ENCODE assay signal across 9 mouse cellular contexts in the genomic region with DNA sequence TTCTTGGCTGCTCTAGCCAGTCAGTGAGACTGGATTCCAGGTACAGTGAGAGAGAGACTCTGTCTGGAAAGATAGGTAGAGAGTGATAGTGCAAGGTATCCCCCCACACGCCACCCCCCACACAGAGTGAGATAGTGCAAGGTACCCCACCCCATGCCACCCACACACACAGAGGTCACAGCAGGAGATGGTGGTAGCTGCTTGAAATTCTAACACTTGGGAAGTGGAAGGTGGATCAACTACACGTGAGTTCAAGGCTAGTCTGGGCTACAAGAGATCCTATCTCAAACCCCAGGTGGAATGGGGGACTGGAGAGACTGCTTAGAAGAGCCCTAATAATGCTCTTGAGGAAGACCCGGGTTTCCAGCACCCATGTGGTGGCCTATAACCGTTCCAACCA. TPM values are rescaled to one million over a fixed set of nuclear protein-coding genes. Genes with fewer than 3 reads are reported as not detected.
DNase-seq lines count a peak whose midpoint lies in the region; ATAC-seq and TF ChIP-seq lines count a peak whose summit lies in the region.
"Had no signal": no experiment of that assay in that cellular context is flagged by ENCODE, and none has a peak within 500 bp of the region (broad histone marks: within the 10 kb centered on the region; RNA-seq: fewer than 3 reads in every experiment).

No protein-coding gene starts in this region.

- peaks cover 3% of the 10 kb centered on the region; the same call in 1 of the 2 replicates for H3K36me3 ChIP-seq in heart, embryonic 11.5 days (ENCODE audit: control insufficient read depth, insufficient read depth, low read length)
- H3K36me3 ChIP-seq in ES-E14 (ENCODE audit: control insufficient read depth, insufficient read depth, low read length, poor library complexity, severe bottlenecking): peaks cover 8% of the 10 kb centered on the region; the same call in 1 of the 2 replicates
- peaks cover 28% of the 10 kb centered on the region for H3K36me3 ChIP-seq in hindbrain, embryonic 10.5 days
- H3K36me3 ChIP-seq in midbrain, embryonic 10.5 days: peaks cover 34% of the 10 kb centered on the region

- in situ Hi-C loops in ES-E14 (cut with MboI; ENCODE audit: low sequenced_read_pairs in 2 of 2, unreplicated experiment in 2 of 2): no loop called here

- no peak for ATAC-seq in heart, embryonic 11.5 days (replicated peaks; ENCODE audit: insufficient number of reproducible peaks, low FRiP score, low TSS enrichment)
- ATAC-seq in activated CD4-positive, CD25-positive, alpha-beta regulatory T cell, adult 4 months: no peak

- 39% methylated on average over 4 of the region's 4 CpGs for WGBS in heart, embryonic 11.5 days (ENCODE audit: insufficient replicate concordance)
- WGBS in hindbrain, embryonic 10.5 days: 59% methylated on average over 4 of the region's 4 CpGs
- WGBS in midbrain, embryonic 10.5 days: 49% methylated on average over 4 of the region's 4 CpGs

- H3K9me3 ChIP-seq in heart, embryonic 11.5 days (replicated peaks; ENCODE audit: control insufficient read depth, low read length): no peaks in the 10 kb centered on the region
- no peaks in the 10 kb centered on the region for H3K9me3 ChIP-seq in ES-E14 (ENCODE audit: control insufficient read depth, insufficient read depth, low read depth, low read length)
- no peaks in the 10 kb centered on the region for H3K9me3 ChIP-seq in hindbrain, embryonic 10.5 days
- no peaks in the 10 kb centered on the region for H3K9me3 ChIP-seq in midbrain, embryonic 10.5 days (replicated peaks)

- H3K9ac ChIP-seq in heart, embryonic 11.5 days (ENCODE audit: low read depth, low read length): peak overlapping the region; percentile 86
- H3K9ac ChIP-seq in ES-E14 (ENCODE audit: insufficient read depth, low read depth, low read length, poor library complexity, severe bottlenecking): peak overlapping the region; percentile 59; the same call in 1 of the 2 replicates

- H3K4me2 ChIP-seq in heart, embryonic 11.5 days: peak overlapping the region; percentile 84

- intact Hi-C loops in heart, postnatal 14 days (cut with DNase I): loop anchor here (10.0 kb wide), 3 partner anchors 466 to 584 kb away; a partner anchor contains a TSS

- DNase-seq in heart, postnatal 14 days: no peak
- DNase-seq in ES-E14 (ENCODE audit: low read depth, low spot score): no peak
- no peak for DNase-seq in hindbrain, embryonic 10.5 days (ENCODE audit: low spot score)
- DNase-seq in midbrain, embryonic 10.5 days (ENCODE audit: low spot score): no peak
- DNase-seq in T-cell, adult 2 months (ENCODE audit: low spot score): no peak
- DNase-seq in adrenal gland, postnatal 25 days: no peak
- DNase-seq: cerebellum, adult 9-10 months had no signal

- no peaks in the 10 kb centered on the region for H3K27me3 ChIP-seq in heart, embryonic 11.5 days (ENCODE audit: control insufficient read depth, insufficient read depth, low read length)
- no peaks in the 10 kb centered on the region for H3K27me3 ChIP-seq in hindbrain, embryonic 10.5 days (ENCODE audit: insufficient read depth, poor library complexity, severe bottlenecking)
- H3K27me3 ChIP-seq in midbrain, embryonic 10.5 days (ENCODE audit: low read depth, poor library complexity, severe bottlenecking): no peaks in the 10 kb centered on the region

- H3K27ac ChIP-seq in heart, embryonic 11.5 days (ENCODE audit: low read depth, low read length): no peak overlapping the region
- no peak overlapping the region for H3K27ac ChIP-seq in ES-E14 (ENCODE audit: insufficient read depth, low read depth, low read length, poor library complexity, severe bottlenecking)
- H3K27ac ChIP-seq in hindbrain, embryonic 10.5 days: peak overlapping the region; percentile 96; the same call in 1 of the 2 replicates
- peak overlapping the region; percentile 94; the same call in 1 of the 2 replicates for H3K27ac ChIP-seq in midbrain, embryonic 10.5 days (replicated peaks)

- peaks cover 7% of the 10 kb centered on the region for H3K4me1 ChIP-seq in heart, embryonic 11.5 days (ENCODE audit: control insufficient read depth, insufficient read depth, low read length)
- H3K4me1 ChIP-seq in ES-E14 (ENCODE audit: control insufficient read depth in 2 of 2, insufficient read depth in 2 of 2, low read length in 2 of 2, poor library complexity in 1 of 2): peaks cover 0 to 6% of the 10 kb centered on the region in 2 experiments; a peak in 2 of 4 replicates
- H3K4me1 ChIP-seq in hindbrain, embryonic 10.5 days (replicated peaks): peaks cover 29% of the 10 kb centered on the region
- peaks cover 23% of the 10 kb centered on the region for H3K4me1 ChIP-seq in midbrain, embryonic 10.5 days

- H3K4me3 ChIP-seq in heart, embryonic 11.5 days (ENCODE audit: low read depth, low read length): peak overlapping the region; percentile 64
- H3K4me3 ChIP-seq in ES-E14 (ENCODE audit: insufficient read depth in 1 of 2, low read depth in 1 of 2, low read length in 2 of 2, poor library complexity in 1 of 2, severe bottlenecking in 1 of 2): peak overlapping the region; percentile 74 to 97
- H3K4me3 ChIP-seq in hindbrain, embryonic 10.5 days: peak overlapping the region; percentile 77
- H3K4me3 ChIP-seq in midbrain, embryonic 10.5 days: peak overlapping the region; percentile 78

TF ChIP-seq in ES-E14, 5 proteins besides CTCF, POLR2A, EP300 and RAD21:
- TF ChIP-seq ZNF384 (IDR thresholded peaks at IDR 0.05; ENCODE audit: low read depth, low read length): no peak
TF ChIP-seq in ES-E14: peak in this region for 0.

RNA-seq across cellular contexts. Expression of a gene that starts 0.8 kb away (rescaled TPM):
- polyA plus RNA-seq in heart, embryonic 11.5 days (2014; fragmentation: Nextera tagmentation; extraction: Ambion mirVana): 8.2 and 11.5 TPM in 2 replicates
- 1 to 10 TPM; 5.5 to 9.2 TPM for total RNA-seq in heart, postnatal 14 days (2021)
- 13.8 and 16.3 TPM in 2 replicates for total RNA-seq in ES-E14 (2012; rRNA removed)
- 3.3 and 4.5 TPM in 2 replicates for polyA plus RNA-seq in hindbrain, embryonic 10.5 days (2016; fragmentation: Nextera tagmentation; extraction: Ambion mirVana)
- 3.0 and 3.2 TPM in 2 replicates for polyA plus RNA-seq in midbrain, embryonic 10.5 days (2016; fragmentation: Nextera tagmentation; extraction: Ambion mirVana)
- total RNA-seq in adrenal gland, postnatal 25 days (2021): 52.3 and 54.2 TPM in 2 replicates
- polyA plus RNA-seq in activated CD4-positive, CD25-positive, alpha-beta regulatory T cell, adult 4 months (2017; shearing (Covaris generic)): 10 to 100 TPM; 32.8 to 42.2 TPM

RNA-seq across cellular contexts. Expression of a gene that starts 1.1 kb away (rescaled TPM):
- 327 and 355 TPM in 2 replicates for polyA plus RNA-seq in heart, embryonic 11.5 days (2014; fragmentation: Nextera tagmentation; extraction: Ambion mirVana)
- 100 to 1,000 TPM; 150 to 168 TPM for total RNA-seq in heart, postnatal 14 days (2021)
- total RNA-seq in ES-E14 (2012; rRNA removed): 83.5 and 106 TPM in 2 replicates
- 374 and 405 TPM in 2 replicates for polyA plus RNA-seq in hindbrain, embryonic 10.5 days (2016; fragmentation: Nextera tagmentation; extraction: Ambion mirVana)
- polyA plus RNA-seq in midbrain, embryonic 10.5 days (2016; fragmentation: Nextera tagmentation; extraction: Ambion mirVana): 385 and 427 TPM in 2 replicates
- total RNA-seq in adrenal gland, postnatal 25 days (2021): 97.9 and 109 TPM in 2 replicates
- polyA plus RNA-seq in activated CD4-positive, CD25-positive, alpha-beta regulatory T cell, adult 4 months (2017; shearing (Covaris generic)): 100 to 1,000 TPM in 1 of 2 experiments, 10 to 100 TPM in 1; 95.9 to 117 TPM

RNA-seq across cellular contexts. Expression of a gene that starts 9.2 kb away (rescaled TPM):
- 2.2 and 3.1 TPM in 2 replicates for polyA plus RNA-seq in heart, embryonic 11.5 days (2014; fragmentation: Nextera tagmentation; extraction: Ambion mirVana)
- total RNA-seq in heart, postnatal 14 days (2021): 10 to 100 TPM; 10.2 to 11.6 TPM
- 6.4 and 18.0 TPM in 2 replicates for total RNA-seq in ES-E14 (2012; rRNA removed)
- polyA plus RNA-seq in hindbrain, embryonic 10.5 days (2016; fragmentation: Nextera tagmentation; extraction: Ambion mirVana): 2.7 and 3.2 TPM in 2 replicates
- 2.9 and 3.2 TPM in 2 replicates for polyA plus RNA-seq in midbrain, embryonic 10.5 days (2016; fragmentation: Nextera tagmentation; extraction: Ambion mirVana)
- 30.7 and 31.0 TPM in 2 replicates for total RNA-seq in adrenal gland, postnatal 25 days (2021)
- 1 to 10 TPM; 5.6 to 7.2 TPM for polyA plus RNA-seq in activated CD4-positive, CD25-positive, alpha-beta regulatory T cell, adult 4 months (2017; shearing (Covaris generic))

RNA-seq across cellular contexts. Expression of a gene that starts 9.3 kb away (rescaled TPM):
- 275 and 277 TPM in 2 replicates for polyA plus RNA-seq in heart, embryonic 11.5 days (2014; fragmentation: Nextera tagmentation; extraction: Ambion mirVana)
- total RNA-seq in heart, postnatal 14 days (2021): 100 to 1,000 TPM; 108 to 120 TPM
- 329 and 382 TPM in 2 replicates for total RNA-seq in ES-E14 (2012; rRNA removed)
- 387 and 408 TPM in 2 replicates for polyA plus RNA-seq in hindbrain, embryonic 10.5 days (2016; fragmentation: Nextera tagmentation; extraction: Ambion mirVana)
- 396 and 436 TPM in 2 replicates for polyA plus RNA-seq in midbrain, embryonic 10.5 days (2016; fragmentation: Nextera tagmentation; extraction: Ambion mirVana)
- total RNA-seq in adrenal gland, postnatal 25 days (2021): 154 and 188 TPM in 2 replicates
- 100 to 1,000 TPM; 227 to 238 TPM for polyA plus RNA-seq in activated CD4-positive, CD25-positive, alpha-beta regulatory T cell, adult 4 months (2017; shearing (Covaris generic))

RNA-seq across cellular contexts. Expression of a gene that starts 26.3 kb away (rescaled TPM):
- polyA plus RNA-seq in heart, embryonic 11.5 days (2014; fragmentation: Nextera tagmentation; extraction: Ambion mirVana): 1.3 and 1.9 TPM in 2 replicates
- 1 to 10 TPM; 2.9 to 3.8 TPM for total RNA-seq in heart, postnatal 14 days (2021)
- total RNA-seq in ES-E14 (2012; rRNA removed): 2.7 and 3.7 TPM in 2 replicates
- 2.9 and 4.0 TPM in 2 replicates for polyA plus RNA-seq in hindbrain, embryonic 10.5 days (2016; fragmentation: Nextera tagmentation; extraction: Ambion mirVana)
- 1.6 and 3.1 TPM in 2 replicates for polyA plus RNA-seq in midbrain, embryonic 10.5 days (2016; fragmentation: Nextera tagmentation; extraction: Ambion mirVana)
- total RNA-seq in adrenal gland, postnatal 25 days (2021): 18.6 and 22.4 TPM in 2 replicates
- 1 to 10 TPM; 2.0 to 2.7 TPM for polyA plus RNA-seq in activated CD4-positive, CD25-positive, alpha-beta regulatory T cell, adult 4 months (2017; shearing (Covaris generic))

Comparison
In these comparisons a context has a peak if more than half of its experiments do, and no peak if none do; other contexts are left out.
1. H3K27ac ChIP-seq: peak in hindbrain, embryonic 10.5 days (single experiment) and midbrain, embryonic 10.5 days (single experiment); none in heart, embryonic 11.5 days (single experiment) and ES-E14 (single experiment).
2. Peak in every context shown above with its lines, with median percentiles within 50 percentile points of each other: H3K4me3 ChIP-seq.